Mouse (Mus musculus) T-helper 17 cell (primary cell): Measurements from ENCODE around the gene Hcrtr1.

Source experiments
- in situ Hi-C, 2 experiments: fragments of 300-600 bp; cut with MboI, MseI; formaldehyde crosslinking; loops; 1 replicate in 1 of 2; 2 replicates in 1 of 2; pipeline ENCODE4 v1.15.1; 2025; ENCODE audit warnings: high pct_unique_total_duplicates in 2 of 2

Hcrtr1 gene

DNA sequence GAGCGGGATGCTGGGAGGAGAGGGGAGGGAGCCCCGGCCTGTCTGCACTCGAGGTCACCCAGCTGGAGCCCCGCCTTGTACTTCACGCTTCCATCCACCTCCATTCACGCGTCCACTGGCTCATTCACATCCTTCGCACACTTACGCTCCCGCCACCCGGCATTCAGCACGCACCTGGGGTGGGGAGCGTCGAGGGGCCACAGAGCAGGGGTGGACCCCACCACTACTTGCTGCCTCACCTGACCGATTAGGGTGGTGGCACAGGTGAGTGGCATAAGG, at the start of gene Hcrtr1:
Gene Hcrtr1, minus strand, starts transcription at position 146 of the 279 bp plus-strand sequence.
- in situ Hi-C loops = no loop called here

- in situ Hi-C loops = no loop called here
Observed at GRCm38 (mm10) chr4:130188806-130189297, 49.7 kb upstream of the Hcrtr1 start.

DNA sequence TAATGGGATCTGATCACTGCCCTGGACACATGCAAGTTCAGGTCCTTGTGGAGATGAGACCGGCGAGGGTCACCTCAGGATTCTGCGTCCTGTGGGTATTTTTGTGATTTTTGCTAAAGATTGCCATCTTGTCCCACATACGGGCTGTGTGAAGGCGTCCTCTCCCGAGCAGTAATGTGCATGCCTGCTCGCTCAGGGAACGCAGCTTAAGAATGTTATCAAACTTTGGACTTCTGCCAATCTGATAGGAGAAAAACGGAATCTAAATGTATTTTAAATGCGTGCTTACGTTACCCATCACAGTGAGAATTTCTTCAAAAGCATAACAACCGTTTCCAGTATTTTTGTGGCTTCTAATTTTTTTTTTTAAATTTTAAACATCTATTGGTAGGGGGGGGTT, 47.7 kb upstream of the Hcrtr1 start:
- in situ Hi-C loops = no loop called here

DNA sequence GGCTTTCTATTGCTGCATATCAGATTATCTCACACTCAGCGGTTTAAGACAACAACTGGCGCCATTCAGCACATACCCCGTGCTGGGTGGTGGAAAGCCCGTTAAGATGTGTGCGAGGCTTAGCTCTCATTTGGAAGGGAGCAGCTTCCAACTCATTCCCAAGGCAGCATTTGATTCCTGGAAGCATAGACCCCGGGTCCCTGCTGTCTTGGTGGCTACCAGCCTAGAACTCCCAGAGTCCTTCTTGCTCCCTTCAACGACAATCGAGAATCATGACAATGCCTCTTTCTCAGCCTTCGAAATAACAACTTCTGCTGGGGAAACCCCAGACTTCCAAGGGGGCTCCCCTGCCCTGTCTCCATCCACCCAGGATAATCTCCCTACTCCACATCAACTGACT, 47.3 kb upstream of the Hcrtr1 start:
- in situ Hi-C loops = no loop called here

GRCm38 (mm10) chr4:130183879-130184278, 44.7 kb upstream of the Hcrtr1 start:
- in situ Hi-C loops = no loop called here

DNA sequence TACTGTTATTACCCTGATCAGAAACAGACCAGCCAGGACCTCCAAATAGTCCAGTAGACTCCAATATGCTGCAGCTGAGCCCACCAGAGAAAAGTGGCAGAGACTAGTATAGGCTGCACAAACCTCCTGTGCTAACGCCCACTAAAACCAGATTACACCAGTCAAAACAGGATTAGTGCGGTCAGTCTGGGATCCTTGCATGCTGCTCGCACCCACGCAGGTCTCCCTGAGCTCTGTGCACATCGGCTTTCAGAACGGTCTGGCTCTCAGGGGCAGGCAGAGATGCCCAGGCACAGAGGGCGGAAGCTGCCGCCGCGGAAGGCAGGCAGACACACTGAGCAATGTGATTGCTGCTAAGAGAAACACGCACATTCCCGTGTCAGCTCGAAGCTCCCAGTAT, 43.9 kb upstream of the Hcrtr1 start:
- in situ Hi-C loops = no loop called here

- in situ Hi-C loops = no loop called here
Observed at GRCm38 (mm10) chr4:130181886-130182285, 42.7 kb upstream of the Hcrtr1 start.

GRCm38 (mm10) chr4:130180909-130181602, 41.9 kb upstream of the Hcrtr1 start:
- in situ Hi-C loops = no loop called here

DNA sequence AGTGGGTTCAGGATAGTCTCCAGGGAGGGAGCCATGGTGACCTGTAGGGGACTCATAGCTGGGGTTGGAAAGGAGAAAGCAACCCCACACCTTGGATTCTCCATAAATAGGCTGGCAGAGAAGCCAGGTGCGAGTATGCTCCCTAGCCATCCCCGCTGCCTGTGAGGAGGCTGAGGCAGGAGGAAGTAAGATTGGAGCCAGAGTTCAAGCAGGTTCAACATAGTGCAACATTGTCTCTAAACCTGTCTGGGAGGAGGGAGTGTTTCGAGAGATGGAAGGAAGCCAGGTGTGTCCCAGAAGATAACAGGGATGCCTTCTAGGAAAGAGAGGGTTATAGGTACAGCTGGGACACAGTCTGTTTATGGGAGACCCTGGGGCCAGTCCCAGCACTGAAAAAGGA, 40.7 kb upstream of the Hcrtr1 start:
- in situ Hi-C loops = no loop called here

DNA sequence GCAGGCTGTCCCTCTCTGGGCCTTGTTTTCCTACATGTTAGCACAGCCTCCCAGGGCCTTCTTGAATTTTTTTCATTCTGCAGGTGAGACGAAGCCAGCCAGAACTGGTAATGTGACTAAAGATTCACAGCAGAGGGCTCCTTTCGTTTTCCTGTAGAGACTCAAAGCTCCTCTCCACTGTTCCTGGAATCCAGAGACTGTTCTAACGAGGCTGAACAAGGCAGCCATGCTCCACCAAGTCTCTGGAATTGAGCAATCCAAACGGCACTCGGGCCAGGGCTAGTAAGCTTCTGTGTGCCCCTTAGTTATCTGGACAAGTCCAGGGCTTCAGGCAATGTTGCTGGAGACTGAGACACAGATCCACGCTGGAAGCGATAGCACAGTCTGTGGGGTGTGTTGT, 38.4 kb upstream of the Hcrtr1 start:
- in situ Hi-C loops = no loop called here

GRCm38 (mm10) chr4:130177087-130177486, 37.9 kb upstream of the Hcrtr1 start:
- in situ Hi-C loops = no loop called here

DNA sequence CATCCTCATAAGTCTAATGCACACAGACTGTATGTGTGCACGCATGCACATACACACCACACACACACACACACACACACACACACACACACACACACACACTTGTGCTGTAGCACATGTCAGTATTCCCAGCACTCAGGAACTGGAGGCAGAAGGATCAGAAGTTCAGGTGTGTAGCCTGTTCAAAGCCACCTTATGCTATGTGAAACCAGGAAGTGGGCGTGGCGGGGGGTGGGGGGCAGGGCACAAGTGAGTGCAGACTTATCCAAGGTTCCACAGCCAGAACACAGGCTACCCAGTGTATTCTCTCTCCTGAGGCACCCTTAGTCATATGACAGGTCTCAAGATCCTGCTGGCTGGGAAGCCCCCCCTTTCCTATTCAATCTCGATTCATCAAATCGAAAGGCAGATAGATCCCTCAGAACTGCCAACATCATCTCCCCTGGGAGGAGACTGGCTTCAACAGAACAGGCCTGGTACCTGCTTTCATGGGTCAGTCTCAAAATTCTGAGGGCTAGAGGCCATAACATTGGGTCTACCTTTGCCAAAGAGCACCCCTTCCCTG, 37.1 kb upstream of the Hcrtr1 start:
- in situ Hi-C loops = no loop called here

DNA sequence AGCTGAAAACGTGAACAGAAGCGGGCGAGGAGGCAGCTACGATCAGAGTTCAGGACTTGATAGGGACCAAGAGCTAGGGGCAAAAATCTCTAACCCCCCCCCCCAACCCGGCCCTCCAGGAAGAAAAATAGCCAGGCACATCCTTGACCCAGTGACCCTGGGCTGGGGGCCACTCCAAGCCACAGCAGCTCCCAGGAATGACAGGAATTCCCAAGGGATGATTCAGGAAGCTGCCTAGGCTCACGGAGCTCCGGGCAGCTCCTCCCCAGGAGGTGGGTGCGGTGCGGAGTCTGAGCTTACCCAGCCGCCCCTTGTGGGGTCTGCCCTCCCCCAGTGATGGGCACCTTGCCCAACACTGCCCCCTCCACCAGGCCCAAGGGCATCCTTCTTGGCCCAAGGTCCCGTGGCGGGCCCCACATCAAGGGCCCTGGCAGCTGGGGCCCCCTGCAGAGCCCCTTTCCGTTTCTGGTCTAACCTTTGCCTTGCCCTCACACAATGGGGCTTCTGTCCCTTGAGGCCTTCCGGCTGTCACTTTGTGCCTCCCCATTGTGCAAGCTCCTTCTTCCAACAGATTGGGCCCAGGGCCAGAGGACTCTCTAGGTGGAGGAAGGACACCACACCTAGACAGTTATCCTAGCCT, 36.0 kb upstream of the Hcrtr1 start, which contains the start of gene Tinagl1:
Gene Tinagl1, minus strand, starts transcription at position 51 of the 640 bp plus-strand sequence.
- in situ Hi-C loops = no loop called here

GRCm38 (mm10) chr4:130174335-130175031, 35.3 kb upstream of the Hcrtr1 start:
- in situ Hi-C loops = no loop called here

GRCm38 (mm10) chr4:130173911-130174311, 34.8 kb upstream of the Hcrtr1 start:
- in situ Hi-C loops = no loop called here

DNA sequence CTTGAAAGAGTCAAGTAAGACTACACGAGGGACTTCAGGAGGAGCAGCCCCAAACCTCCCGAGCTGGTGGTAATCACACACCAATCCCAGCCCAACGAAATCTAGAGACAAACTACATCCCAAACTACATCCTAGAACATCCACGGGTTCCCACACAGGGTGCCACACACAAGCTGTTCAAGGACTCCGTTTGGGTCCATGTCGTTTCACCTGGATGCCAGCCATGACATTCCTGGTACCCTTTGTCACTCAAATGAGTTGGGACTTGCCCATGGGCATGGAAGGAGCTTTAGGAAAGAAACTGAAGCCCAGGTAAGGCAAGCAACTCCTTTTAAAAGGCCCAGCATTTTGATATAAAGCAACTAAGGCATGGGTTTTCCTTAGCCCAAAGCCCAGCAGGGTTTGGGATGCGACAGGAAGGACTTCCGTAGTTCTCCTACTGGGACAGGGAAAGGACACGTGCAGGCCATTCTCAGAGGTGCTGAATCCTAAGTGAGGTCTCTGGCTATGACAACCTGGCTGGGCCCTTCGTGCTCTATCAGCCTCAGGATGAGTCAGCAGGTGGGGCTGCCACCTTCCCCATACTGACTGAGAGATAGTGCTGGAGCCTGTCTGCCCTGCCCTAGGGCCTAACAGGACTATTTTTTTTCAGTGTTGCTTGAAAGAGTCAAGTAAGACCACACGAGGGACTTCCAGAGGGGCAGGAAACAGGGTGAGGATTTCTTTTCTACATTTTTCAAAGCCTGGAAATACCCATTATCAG, 34.1 kb upstream of the Hcrtr1 start:
- in situ Hi-C loops = no loop called here

DNA sequence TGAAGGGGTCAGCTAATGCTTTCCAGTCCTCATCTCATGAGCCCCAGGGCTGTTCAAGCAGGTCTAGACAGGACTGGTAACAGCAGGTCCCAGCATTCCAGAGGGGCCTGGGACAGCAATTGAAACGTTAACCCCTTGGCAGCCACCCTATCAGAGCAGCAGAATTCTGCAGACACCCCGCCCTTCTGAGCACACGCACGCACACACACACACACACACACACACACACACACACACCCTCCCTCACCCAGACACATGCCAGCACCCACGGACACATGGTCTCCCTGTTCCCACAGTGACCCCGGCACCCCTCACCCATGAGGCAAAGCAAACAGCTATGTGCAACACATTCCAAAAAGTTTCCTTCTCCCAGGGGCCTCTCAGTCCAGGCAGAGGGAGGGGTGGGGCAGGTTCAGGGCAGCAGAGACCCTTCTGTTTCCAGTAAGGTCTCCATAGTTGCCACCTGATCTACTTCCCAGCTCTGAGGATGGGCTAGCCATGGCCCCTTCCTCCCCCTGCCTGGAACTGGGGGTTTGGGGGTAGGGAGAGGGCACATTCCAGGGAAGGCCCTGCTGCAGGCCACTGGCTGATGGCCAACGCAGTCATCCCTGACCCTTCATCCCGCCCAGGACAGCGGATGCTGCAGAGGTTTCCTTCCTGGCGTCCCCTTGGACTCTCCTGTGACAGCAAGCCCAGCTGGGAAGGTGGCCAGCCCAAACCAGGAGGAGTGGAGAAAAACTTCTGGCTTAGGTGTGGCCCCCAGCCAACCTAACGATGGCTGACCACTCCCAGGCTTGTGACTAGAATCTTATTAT, 33.0 kb upstream of the Hcrtr1 start:
- in situ Hi-C loops = no loop called here

GRCm38 (mm10) chr4:130170362-130170761, 31.2 kb upstream of the Hcrtr1 start:
- in situ Hi-C loops = no loop called here

DNA sequence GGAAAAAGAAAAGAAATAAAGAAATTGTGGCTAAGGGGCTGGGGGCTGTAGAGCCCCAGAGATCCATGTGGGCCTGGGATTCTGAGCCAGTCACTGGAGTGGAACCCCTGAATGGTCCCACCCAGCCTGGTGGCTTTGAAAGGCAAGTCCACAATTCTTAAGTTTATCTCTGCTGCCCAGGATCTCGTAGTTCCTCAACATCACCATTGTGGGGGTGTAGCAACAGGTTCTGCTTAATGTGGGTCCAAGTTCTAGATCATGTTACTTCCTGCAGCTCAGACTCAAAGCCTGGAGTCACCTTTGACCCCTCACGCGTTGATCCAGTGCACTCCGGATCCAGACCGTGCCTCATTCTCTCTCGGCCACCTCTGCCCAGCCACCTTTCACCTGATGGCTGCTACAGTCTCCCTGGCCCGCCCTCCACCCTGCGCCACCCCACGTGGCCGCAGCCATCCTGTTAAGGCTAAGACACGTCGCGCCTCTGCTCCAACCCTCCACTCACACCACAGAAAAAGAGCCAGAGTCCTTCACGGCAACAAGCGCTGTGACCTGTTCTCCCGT, 30.3 kb upstream of the Hcrtr1 start:
- in situ Hi-C loops = no loop called here
